Mouse (Mus musculus) embryo, embryonic 10 days (tissue): ENCODE results near the gene Zfp454.

Source experiments
- DNase-seq: peaks from one replicate; pipeline ENCODE4 v3.0.0-alpha.2; 2015; ENCODE audit warnings: low spot score

The Zfp454 gene

DNA sequence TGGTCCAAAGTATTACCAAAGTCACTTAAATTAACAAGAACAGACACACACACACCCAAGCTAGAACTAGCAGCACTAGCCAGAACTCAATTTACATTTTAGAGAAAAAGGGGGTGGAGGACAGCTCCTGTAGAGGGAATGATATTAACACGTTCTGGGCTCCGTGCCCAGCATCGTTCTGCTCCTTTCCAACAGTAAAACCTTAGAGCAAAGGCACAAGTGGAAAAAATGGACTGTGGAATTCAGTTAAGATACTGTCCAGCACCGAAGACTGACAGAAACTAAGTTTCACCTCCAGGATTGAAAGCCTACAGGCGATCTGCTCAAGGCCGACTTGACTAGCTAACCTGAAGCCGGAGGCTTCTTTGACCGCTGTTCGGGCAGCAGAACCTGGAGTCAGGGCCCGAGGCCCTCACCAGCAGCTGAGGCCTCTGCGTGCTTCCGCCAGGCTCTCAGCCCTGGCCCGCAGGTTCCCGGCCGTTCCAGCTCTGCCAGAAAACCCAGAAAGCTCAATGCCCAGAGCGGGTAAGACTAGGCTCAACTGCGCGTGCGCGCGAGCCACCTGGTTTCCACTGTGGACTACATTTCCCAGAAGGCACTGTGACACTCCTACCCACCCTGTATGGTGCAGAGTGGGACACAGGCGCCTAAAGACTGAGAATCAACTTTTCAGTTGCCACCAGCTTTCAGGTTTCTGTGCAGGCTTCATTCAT is 46.3 kb downstream of the Zfp454 start, which contains the start of gene Zfp879:
Gene Zfp879, minus strand, starts transcription at position 530 of the 713 bp plus-strand sequence.
- peak; percentile 97 for DNase-seq

DNA sequence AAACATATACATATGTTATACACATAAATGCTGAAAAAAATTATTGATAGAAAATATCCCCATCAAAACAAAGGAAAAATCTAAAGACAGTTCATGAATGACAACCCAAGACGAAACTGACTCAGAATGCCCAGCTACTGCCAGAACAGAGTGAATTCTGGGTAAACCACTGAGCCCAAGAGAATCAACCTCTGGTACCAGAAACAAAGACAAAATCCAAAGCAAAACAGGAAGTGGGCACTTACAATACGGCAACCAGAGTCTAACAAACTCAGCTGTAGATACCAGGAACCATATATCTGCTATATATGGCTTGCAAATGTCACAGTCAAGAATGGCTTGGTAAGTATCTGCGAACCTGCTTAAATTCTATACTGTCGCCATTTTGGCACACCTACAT is 51.7 kb downstream of the Zfp454 start:
- no peak for DNase-seq

DNA sequence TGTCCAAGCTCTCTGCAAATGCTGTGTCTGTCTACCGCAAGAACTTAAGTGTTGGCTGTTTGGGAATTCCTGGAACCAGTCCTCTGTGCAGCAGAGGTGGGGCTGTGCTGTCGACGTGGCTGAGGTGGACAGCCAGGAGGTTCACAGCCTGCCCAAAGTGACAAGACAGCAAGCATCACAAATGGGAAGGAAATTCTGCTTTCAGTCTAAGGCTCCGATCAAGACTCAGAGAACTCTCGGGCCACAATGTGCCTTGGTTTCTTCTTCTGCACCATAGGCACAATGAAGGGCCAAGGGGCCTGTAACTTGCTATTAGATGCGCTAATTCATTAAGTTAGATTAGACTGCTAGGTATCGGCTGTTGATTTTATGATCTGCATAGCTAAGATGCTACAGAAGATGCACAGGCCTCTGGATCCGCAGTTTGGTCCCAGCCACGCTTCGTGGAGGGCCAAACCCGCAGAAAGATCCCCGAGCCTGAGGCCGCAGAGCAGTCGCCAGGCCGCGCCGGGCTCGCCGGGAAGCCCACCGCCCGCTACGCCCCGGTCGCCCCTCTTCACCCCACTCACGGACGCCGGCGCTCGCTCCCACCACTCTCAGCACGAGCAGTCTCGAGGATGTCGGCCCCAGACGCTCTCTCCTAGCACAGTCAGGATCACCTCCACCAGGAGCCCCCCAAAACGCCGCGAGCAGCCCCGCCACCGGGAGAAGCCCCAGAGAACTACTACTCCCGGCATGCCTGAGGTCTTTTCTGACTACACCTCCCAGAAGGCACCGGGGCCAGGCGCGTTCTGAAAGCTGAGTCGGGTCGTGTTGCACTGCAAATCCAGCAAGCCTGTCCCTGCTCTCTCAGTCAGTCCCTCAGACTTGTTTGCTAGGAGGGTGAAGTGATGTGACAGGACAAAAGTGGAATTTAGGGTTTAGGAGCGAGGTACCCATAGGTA is 60.2 kb downstream of the Zfp454 start, which contains the start of gene Zfp354c:
Gene Zfp354c, minus strand, starts transcription at position 715 of the 944 bp plus-strand sequence.
- DNase-seq = peak; percentile 93

DNA sequence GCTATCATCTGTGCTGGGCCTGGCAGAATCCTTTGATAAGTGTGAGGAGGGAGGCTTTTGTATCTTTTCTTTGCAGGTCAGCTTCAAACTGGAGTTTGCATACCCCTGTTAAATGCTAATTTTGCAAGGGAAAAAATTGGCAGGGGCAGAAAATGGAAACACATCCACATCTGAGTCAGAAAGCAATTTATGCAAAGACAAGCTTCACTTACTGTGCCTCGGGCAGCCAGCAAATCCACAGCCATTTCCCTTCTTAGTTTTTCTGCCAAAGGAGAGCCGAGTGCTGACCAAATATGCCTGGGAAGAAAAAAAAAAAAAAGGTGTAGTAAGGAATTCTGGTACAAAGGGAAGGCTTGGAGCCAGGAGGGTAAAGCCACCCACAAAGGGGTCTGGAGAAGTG is 61.2 kb downstream of the Zfp454 start:
- no peak for DNase-seq
